Mouse (Mus musculus) brain, embryonic 14.5 days (tissue): ENCODE measurements around the gene Ovol1.

Experiments
- CTCF ChIP-seq: fragments of 200-500 bp; IDR thresholded peaks from 2 replicates; pipeline ENCODE4 v1.5.1; 2012; ENCODE audit warnings: inconsistent platforms, mild to moderate bottlenecking, moderate library complexity, borderline replicate concordance; ENCODE audit not compliant: insufficient read depth, insufficient read length; ENCODE audit errors: extremely low read depth
- POLR2A ChIP-seq: fragments of 200-500 bp; IDR thresholded peaks from 2 replicates; pipeline ENCODE4 v1.6.1; 2012; ENCODE audit warnings: mild to moderate bottlenecking, inconsistent platforms, borderline replicate concordance; ENCODE audit not compliant: poor library complexity, insufficient read depth, insufficient read length, severe bottlenecking; ENCODE audit errors: extremely low read depth

DNA sequence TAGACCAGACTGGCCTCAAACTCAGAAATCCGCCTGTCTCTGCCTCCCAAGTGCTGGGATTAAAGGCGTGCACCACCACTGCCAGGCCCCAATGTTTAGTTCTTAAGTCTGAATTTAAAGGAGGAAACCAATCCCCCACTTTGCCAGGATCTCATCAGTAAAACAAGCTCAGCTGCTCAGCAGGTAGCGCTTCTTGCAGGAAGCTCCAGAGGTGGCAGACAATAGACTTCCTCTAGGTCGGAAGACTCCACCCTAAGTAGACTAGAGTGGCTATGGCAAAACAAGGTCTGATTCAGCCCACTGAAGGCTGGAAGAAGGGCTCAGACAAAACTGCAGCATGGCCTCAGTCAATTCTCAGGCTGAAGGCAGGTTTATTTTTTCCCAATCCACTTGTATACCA is 19.5 kb upstream of the Ovol1 start:
- TF ChIP-seq CTCF: no peak
- TF ChIP-seq POLR2A: no peak
